Mouse (Mus musculus): ENCODE data around the gene Sirt5.

- peak; percentile 58 for TF ChIP-seq CTCF (IDR thresholded peaks at IDR 0.05)
- TF ChIP-seq EP300 (IDR thresholded peaks at IDR 0.05; ENCODE audit: insufficient read depth, low read depth, low read length) = no peak
- no peak for TF ChIP-seq POLR2A (IDR thresholded peaks at IDR 0.05; ENCODE audit: insufficient read depth, low read depth, low read length)
These were observed 32.7 kb upstream of the Sirt5 start for GRCm38 (mm10) chr13:43332591-43332990.

Data from heart, adult 2 months (tissue).